Mouse (Mus musculus): ENCODE measurements around the gene Tuba3b. TPM values are rescaled to one million over a fixed set of nuclear protein-coding genes. Genes with fewer than 3 reads are reported as not detected.

The Tuba3b gene
- polyA plus RNA-seq, 3 experiments from 2014 or later, result not detected

DNA sequence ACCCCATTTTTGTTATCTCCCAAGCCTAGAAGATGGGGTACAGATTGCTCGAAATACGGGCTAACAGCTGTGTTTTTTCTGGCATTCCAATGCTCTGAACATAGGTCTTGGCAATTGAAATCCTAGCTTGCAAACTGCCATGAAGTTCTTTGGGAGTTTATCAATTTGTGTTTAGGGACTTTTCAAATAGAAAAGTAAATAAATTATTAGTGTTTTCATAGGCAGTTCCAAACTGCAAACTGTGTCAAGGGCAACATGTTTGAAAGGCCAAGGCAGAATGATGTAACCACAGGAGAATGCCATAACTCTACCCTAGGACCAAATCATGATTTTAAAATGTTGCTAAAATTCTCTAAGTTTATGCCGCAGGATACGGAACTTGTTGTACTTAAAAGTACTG lies 7.8 kb upstream of the Tuba3b start:
- no peak for ATAC-seq

DNA sequence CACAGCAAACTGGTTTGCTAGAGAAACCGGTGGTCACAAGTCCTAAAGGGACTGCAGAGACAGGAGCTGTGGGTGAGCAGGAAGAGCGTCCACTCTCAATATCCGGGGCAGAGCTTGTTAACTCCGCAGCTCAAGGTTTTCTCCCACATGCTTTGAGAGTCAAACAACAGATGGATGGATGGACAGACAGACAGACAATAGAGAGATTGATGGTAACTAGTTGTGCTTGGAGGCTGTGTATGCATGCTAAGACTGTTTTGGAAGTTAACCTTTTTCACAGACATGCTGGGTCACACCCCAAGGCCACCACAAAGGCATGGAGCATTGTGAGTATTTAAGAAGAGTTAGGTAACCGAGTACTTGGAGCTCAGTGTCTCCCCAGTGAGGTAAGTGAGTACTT lies 6.9 kb upstream of the Tuba3b start:
- ATAC-seq, result no peak

- ATAC-seq, result no peak
Observed at GRCm38 (mm10) chr6:145610901-145611300, 4.7 kb upstream of the Tuba3b start.

- no peak for ATAC-seq
Observed at GRCm38 (mm10) chr6:145612611-145613010, 2.9 kb upstream of the Tuba3b start.

GRCm38 (mm10) chr6:145614219-145614618 lies 1.3 kb upstream of the Tuba3b start, which contains the start of gene Lmntd1:
Gene Lmntd1, minus strand, starts transcription at chr6:145614319.
- ATAC-seq, result no peak

- ATAC-seq, result no peak
Observed at GRCm38 (mm10) chr6:145616402-145617229, 1.1 kb downstream of the Tuba3b start.

GRCm38 (mm10) chr6:145623141-145623540 lies 7.6 kb downstream of the Tuba3b start:
- no peak for ATAC-seq

DNA sequence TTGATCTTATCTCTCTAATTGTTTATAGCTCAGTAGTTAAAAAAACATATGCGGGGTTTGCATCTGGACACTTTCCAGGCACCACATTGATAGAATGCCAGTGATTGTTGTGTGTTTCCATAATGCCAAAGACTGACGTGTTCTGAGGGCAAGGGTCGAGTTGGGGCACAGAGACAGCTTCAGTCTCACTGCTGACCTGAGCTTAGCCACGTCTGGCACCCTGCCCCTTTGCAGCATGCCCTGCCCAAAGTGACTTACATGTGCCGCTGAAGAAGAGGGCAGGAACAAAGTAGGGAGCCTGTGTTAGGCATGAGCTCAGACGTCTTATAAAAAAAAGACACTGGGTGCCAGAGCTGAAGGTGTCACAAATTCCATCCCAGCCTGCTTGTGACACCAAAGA lies 14.7 kb downstream of the Tuba3b start:
- no peak for ATAC-seq

GRCm38 (mm10) chr6:145634454-145634853 lies 18.9 kb downstream of the Tuba3b start:
- no peak for ATAC-seq

GRCm38 (mm10) chr6:145636682-145637081 lies 21.1 kb downstream of the Tuba3b start:
- no peak for ATAC-seq

- no peak for ATAC-seq
Observed at GRCm38 (mm10) chr6:145638248-145638647, 22.7 kb downstream of the Tuba3b start.

DNA sequence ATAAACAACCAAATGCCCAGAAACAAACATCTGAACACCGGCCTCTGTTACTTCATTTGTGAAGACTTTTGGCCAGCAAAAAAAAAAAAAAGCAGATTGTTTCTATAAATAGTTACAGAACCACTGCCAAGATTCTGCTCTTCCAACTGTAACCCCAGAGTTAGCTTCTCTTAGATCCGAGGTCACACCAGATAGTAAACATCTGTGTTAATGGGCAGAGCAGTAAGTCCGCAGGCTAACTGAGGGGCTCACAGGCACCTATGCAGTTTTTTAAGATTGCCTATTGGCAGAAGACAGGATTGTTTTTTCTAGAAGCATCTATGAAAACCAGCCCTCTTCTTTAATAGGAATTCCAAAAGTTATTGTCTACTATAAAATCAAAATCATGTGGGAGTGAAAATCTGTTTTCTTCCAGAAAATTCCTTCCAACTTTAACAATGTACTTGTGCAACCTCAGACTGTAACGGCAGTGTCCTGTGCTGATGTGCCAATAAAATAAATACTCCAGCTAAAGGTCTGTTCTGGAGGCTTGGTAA lies 25.5 kb downstream of the Tuba3b start:
- no peak for ATAC-seq

DNA sequence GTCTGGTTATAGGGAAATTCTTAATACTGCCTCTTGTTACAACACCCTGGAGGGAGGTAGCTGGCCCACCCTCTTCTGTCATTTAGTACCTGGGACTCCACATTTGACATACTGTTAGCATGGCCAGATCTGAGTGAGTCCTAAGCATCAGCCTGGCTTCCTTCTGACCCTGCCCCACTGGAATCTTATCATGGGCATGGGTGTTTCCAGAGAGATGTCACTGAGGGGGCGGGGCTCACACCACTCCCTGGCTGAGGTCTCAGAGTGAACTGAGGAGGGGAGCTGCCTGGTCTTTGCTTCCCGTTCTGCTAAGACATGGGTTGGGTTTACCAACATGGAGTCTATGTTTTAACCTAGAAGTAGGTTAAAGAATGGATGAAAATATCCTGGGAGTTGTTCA lies 36.4 kb downstream of the Tuba3b start:
- ATAC-seq, result no peak

DNA sequence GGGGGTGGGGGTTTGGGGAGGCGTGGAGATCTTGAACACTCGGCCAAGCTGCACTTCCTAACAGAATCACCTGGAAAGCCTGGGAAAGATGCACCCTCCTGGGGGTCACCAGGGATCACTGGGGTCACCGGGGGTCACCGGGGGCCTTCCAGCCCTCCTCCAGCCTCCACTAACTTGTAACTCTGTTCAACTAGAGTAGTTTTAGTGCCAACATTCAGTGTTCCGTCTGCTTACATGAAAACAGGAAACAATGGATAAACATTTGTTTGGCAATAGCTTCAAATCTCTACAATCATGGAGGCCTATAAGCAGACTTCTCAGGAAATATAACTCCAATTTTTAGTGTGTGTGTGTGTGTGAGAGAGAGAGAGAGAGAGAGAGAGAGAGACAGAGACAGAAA lies 37.4 kb downstream of the Tuba3b start:
- ATAC-seq, result no peak

DNA sequence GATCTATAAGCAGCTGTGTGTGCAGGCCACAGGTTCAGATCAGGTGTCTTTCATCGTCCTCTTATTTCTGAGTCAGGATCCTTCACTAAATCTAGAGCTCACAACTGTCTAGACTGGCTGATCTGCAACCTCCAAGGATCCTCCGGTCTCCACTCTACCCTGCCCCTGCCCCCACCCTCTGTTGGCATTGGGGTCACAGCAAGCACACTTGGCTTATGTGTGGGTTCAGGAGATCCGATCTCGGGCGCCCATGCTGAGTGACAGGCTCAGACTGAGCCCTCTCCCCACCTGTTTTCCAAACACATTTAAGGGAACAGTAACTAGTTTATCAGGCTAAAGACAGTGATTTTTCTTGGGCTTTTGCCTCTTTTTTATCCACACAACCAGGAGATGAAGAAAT lies 38.1 kb downstream of the Tuba3b start:
- ATAC-seq, result no peak

GRCm38 (mm10) chr6:145654062-145654836 lies 38.7 kb downstream of the Tuba3b start:
- no peak for ATAC-seq

GRCm38 (mm10) chr6:145655678-145656077 lies 40.1 kb downstream of the Tuba3b start:
- no peak for ATAC-seq

- no peak for ATAC-seq
Observed at GRCm38 (mm10) chr6:145656740-145657591, 41.4 kb downstream of the Tuba3b start.

- no peak for ATAC-seq
Observed at GRCm38 (mm10) chr6:145659116-145659515, 43.6 kb downstream of the Tuba3b start.

DNA sequence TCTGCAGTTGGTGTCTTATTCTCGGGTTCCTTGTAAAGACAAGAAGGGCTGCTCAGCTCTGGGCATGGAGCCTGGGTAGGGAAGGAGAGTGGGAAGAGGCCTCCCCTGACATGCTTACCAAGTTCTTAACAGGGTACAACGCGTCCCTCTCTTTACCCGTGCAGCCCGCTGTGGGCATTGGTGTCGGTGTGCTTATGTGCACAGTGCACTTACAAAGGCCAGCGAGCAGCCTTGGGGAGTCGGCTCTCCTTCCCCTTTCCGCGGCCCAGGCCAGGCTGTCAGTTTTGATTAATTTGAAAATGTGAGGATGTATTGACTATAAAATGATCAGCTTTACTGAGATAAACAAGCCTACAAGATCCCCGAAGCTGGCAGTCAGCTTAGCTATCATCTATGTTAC lies 45.4 kb downstream of the Tuba3b start:
- no peak for ATAC-seq

DNA sequence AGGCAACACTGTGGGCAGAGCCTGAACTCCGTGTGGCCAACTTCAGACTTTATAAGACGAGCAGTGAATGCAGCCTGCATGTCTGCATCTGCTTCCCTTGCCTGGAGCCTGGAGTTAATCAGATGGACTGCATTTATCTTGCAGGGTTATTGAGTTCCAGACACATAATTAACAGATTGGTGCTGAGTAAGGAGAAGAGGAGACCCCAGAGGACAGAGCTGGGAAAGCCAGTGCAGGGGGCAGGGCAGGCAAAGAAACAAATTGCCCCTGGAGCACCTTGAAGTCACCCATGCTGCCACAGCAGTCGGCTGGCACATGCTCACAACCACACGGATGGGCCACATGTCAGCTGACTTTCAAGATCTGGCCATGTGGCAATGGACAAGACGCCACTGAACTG lies 48.7 kb downstream of the Tuba3b start:
- ATAC-seq, result no peak

DNA sequence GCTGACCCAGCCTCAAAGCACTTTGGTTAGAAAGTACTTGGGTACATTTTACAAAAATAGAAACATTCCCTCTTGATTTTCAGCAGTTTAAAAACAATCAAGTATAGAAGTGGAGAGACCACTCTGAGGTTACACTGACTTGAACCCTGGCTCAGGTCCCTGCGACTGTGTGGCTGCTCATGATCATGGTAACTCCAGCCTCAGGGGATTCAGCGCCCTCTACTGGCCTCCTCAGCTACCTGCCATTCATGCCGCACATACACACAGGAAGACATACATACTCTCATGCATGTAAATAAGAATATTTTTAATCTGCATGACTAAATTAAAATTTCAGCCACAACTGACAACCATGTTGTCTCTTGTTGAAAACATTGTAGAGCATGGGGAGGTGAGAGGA lies 50.2 kb downstream of the Tuba3b start:
- ATAC-seq, result no peak

GRCm38 (mm10) chr6:145667654-145668053 lies 52.1 kb downstream of the Tuba3b start:
- no peak for ATAC-seq

Data from inflammation-experienced regulatory T-cells, adult 6 months (primary cell).